Mouse (Mus musculus): ENCODE measurements around the gene St8sia1. TPM values are rescaled to one million over a fixed set of nuclear protein-coding genes. Genes with fewer than 3 reads are reported as not detected.
A peak's percentile ranks its signal among the peaks of the same experiment; 100 is the strongest.

The St8sia1 gene
- polyA plus RNA-seq, 1 experiment: not detected

DNA sequence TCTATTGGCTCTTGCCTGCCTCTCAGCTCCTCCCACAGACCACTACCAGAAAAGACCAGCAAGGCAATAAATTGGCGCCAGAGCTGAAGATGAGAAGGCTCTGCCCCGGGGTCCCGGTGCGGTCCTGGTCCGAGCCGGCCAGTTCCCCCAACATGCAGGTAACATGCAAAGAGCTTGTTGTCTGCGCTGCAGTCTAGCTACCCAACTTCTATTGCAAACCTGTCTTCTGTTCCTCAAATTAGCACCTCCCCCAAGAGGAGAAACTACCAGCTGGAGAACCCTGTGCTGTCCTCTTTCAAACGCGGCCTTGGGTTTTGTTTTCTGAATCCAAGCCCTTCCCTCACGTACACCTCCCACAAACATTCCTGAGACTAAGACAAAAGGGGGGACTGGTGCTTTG is 1.8 kb downstream of the St8sia1 start:
- no peak for TF ChIP-seq CTCF (IDR thresholded peaks at IDR 0.05; ENCODE audit: insufficient read depth, low read depth, low read length)
- no peak for TF ChIP-seq POLR2A (IDR thresholded peaks at IDR 0.05; ENCODE audit: insufficient read depth, low read depth, low read length)
- WGBS: 70% methylated on average over 10 of the region's 10 CpGs
- Histone ChIP-seq H3K4me1 (ENCODE audit: control insufficient read depth, insufficient read depth, low read length) (peaks cover 11% of the 10 kb centered on the region), H3K4me3 (ENCODE audit: insufficient read depth, low read depth, low read length) (peak overlapping the region; percentile 16), H3K27ac (ENCODE audit: insufficient read depth, low read depth, low read length) (no peak overlapping the region)

DNA sequence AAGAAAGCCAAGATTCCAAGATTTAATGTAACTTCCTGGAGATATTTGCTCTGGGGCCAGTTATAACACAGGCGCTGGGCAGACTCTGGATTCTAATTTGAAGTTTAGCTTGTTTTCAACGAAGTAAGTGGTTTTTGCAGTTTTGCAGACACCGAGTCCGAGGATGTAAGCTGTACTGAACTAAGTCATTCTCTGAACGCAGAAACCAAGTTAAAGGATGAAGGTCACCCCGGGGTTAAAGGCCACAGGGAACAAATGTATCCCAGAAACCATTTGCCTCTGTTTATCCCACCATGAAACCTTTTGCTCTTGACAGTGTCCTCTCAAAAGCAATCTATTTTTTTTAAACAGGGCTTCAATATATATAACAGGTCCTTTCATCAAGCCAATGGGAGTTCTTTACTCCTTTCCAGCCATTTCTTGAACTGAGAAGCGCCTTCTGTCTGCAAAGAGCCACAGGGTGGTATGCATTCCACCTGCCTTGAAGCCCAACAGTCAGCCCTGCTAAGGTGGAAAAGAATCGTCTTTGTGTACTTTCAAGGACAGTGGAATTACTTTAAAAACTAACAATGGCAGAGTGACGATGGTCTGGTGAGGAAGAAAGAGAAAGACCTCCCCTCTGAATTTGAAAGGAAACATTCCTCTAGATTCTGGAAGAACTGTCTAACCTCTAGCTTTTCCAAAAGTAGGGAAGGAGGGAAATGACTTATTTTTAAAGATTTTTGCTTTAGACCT is 2.4 kb downstream of the St8sia1 start:
- 77% methylated on average over 9 of the region's 9 CpGs for WGBS
- Histone ChIP-seq H3K4me3 (ENCODE audit: insufficient read depth, low read depth, low read length) (no peak overlapping the region), H3K27ac (ENCODE audit: insufficient read depth, low read depth, low read length) (no peak overlapping the region), H3K4me1 (ENCODE audit: control insufficient read depth, insufficient read depth, low read length) (peaks cover 11% of the 10 kb centered on the region)
- no peak for TF ChIP-seq CTCF (IDR thresholded peaks at IDR 0.05; ENCODE audit: insufficient read depth, low read depth, low read length)

DNA sequence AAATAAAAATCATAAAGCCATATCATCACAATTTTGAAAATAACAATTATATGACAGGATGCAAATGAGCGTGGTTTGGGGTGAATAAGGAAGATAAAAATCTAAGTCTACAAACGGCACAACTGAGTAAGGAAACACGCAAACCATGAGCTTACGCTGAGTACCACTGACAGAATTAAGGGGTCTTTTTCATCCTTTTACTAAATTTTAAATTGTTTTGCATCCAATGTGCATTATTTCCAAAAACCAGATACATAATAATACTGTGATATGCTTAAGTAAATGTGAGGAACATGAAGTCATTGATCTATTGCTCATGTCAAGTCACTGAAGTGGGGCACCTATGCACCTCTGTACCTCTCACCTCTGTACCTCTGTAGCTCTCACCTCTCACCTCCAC is 7.7 kb downstream of the St8sia1 start:
- Histone ChIP-seq H3K4me3 (ENCODE audit: insufficient read depth, low read depth, low read length) (no peak overlapping the region), H3K27ac (ENCODE audit: insufficient read depth, low read depth, low read length) (no peak overlapping the region), H3K4me1 (ENCODE audit: control insufficient read depth, insufficient read depth, low read length) (no peaks in the 10 kb centered on the region)
- TF ChIP-seq CTCF (IDR thresholded peaks at IDR 0.05; ENCODE audit: insufficient read depth, low read depth, low read length) (no peak), POLR2A (IDR thresholded peaks at IDR 0.05; ENCODE audit: insufficient read depth, low read depth, low read length) (no peak)
- WGBS: 94% methylated on average over 4 of the region's 4 CpGs

DNA sequence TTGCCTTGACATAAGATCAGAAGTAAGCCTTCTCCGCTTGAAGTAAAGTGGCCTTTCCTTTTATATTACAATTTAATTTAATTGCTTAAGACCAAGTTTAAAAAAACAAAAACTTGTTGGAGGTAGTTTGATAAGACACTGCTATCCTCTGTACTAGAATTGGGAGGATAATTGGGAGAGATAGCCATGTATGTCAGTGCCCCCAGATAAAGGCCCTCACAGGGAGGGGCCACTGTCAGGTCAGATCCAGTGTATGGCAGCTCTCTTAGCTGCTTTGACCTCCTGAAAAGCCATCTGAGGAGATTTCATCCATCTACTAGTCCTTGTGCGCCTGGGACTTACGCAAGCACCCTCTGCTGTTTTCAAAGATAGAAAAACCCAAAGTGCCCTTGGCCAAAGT is 9.0 kb downstream of the St8sia1 start:
- Histone ChIP-seq H3K4me3 (ENCODE audit: insufficient read depth, low read depth, low read length) (no peak overlapping the region), H3K4me1 (ENCODE audit: control insufficient read depth, insufficient read depth, low read length) (no peaks in the 10 kb centered on the region), H3K27ac (ENCODE audit: insufficient read depth, low read depth, low read length) (no peak overlapping the region)
- over 99% methylated on average over 3 of the region's 3 CpGs for WGBS
- TF ChIP-seq POLR2A (IDR thresholded peaks at IDR 0.05; ENCODE audit: insufficient read depth, low read depth, low read length) (no peak), CTCF (IDR thresholded peaks at IDR 0.05; ENCODE audit: insufficient read depth, low read depth, low read length) (no peak)

DNA sequence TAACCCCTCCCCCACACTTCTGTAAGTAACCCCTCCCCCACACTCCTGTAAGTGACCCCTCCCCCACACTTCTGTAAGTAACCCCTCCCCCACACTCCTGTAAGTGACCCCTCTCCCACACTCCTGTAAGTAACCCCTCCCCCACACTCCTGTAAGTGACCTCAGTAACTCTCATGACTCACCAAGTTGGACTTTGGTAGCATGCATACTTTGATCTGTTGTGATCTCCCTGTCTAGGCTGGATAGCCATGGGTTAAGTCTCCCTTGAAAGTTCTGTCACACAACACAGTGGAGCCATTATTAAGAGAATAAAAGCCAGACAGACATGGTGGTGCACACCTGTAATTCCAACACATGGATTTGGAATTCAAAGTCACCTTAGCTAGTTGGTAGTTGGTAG is 11.1 kb downstream of the St8sia1 start:
- TF ChIP-seq POLR2A (IDR thresholded peaks at IDR 0.05; ENCODE audit: insufficient read depth, low read depth, low read length) (no peak), CTCF (IDR thresholded peaks at IDR 0.05; ENCODE audit: insufficient read depth, low read depth, low read length) (no peak)
- no peak overlapping the region for H3K27ac ChIP-seq (ENCODE audit: insufficient read depth, low read depth, low read length)
- H3K4me3 ChIP-seq (ENCODE audit: insufficient read depth, low read depth, low read length): no peak overlapping the region
- peaks cover 9% of the 10 kb centered on the region for H3K4me1 ChIP-seq (ENCODE audit: control insufficient read depth, insufficient read depth, low read length)

DNA sequence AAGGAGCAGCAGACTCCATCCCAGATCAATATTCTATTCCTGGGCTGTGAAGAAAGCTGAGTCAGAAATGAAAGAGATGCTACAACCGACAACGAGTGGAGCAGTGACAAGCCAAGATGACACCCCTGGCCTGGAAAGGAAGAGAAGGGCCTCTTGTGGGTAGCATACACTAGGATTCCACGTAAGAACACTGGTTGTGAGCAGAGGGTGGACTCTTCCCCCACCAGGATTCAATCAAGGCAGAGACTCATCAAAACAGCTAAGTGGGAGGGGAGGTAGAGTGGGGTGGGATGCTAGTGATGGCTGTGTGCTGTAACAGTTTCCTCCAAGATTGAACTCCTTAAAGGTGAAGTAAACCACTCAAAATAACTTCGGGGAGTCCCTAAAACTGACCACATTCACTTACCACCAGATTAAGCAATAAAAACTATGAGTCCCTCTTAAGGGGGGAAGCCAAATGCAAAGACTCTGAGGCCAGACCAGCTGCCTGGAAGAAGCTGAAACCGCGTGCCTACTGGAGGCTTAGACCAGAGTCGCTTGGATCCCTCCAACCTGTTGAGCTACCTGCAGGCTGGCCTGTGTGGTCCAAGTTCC is 11.8 kb downstream of the St8sia1 start:
- Histone ChIP-seq H3K27ac (ENCODE audit: insufficient read depth, low read depth, low read length) (no peak overlapping the region), H3K4me1 (ENCODE audit: control insufficient read depth, insufficient read depth, low read length) (peaks cover 9% of the 10 kb centered on the region), H3K4me3 (ENCODE audit: insufficient read depth, low read depth, low read length) (no peak overlapping the region)
- 92% methylated on average over 7 of the region's 7 CpGs for WGBS
- TF ChIP-seq POLR2A (IDR thresholded peaks at IDR 0.05; ENCODE audit: insufficient read depth, low read depth, low read length) (no peak), CTCF (IDR thresholded peaks at IDR 0.05; ENCODE audit: insufficient read depth, low read depth, low read length) (no peak)

DNA sequence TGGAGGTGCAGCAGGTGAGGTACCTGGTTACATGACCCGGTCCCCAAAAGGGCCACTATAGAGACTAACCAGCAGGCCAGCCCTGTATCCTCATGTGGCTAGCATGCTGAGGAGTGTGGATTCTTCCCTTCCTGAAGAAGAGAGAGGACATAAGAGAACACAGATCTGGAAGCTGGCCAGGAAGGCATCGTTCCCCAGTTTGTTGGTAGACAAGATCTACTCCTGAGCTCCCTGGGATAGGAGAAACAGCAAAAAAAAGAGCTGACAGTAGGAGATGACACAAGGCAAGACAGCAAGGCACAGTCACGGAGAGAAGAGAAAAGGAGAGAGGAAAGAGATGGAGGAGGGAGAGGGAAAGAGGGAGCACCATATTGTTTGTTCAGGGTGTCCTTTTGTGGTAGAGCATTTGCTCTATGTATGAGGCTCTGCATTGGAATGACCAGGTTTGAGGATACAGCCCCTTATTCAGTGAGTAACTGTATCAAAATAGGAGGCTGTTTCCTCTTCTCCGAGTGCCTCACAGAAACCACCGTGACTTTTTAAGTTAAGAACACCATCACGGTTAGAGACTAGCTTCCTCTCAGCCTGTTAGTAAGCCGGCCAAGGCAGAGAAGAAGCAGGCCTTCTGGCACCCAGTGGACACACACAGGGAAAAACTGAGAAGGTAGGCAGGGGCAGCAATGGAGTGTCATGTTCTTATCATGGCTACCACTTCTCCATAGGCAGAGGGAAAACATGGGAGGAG is 12.5 kb downstream of the St8sia1 start:
- WGBS: 79% methylated on average over 7 of the region's 7 CpGs
- TF ChIP-seq POLR2A (IDR thresholded peaks at IDR 0.05; ENCODE audit: insufficient read depth, low read depth, low read length): no peak
- TF ChIP-seq CTCF (IDR thresholded peaks at IDR 0.05; ENCODE audit: insufficient read depth, low read depth, low read length): no peak
- Histone ChIP-seq H3K4me1 (ENCODE audit: control insufficient read depth, insufficient read depth, low read length) (peaks cover 9% of the 10 kb centered on the region), H3K27ac (ENCODE audit: insufficient read depth, low read depth, low read length) (no peak overlapping the region), H3K4me3 (ENCODE audit: insufficient read depth, low read depth, low read length) (no peak overlapping the region)

DNA sequence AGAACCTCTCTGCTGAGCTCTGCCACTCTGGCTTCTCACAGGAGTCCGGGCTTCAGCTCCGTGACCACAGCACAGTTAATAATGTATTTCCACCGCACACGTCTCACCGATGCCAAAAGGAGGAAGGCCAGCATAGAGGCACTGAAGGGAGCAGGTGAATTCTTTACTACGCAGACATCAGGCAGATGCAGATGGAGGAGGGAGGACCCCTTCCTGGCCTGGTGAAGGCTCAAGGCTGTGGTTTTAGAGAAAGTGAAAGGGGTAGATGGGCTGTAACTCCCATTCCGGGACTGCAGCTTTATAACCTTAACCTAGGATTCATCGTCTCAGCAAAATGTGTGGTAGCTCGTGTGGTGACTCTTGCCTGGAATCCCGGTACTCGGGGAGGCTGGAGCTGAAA is 13.9 kb downstream of the St8sia1 start:
- H3K27ac ChIP-seq (ENCODE audit: insufficient read depth, low read depth, low read length): no peak overlapping the region
- H3K4me1 ChIP-seq (ENCODE audit: control insufficient read depth, insufficient read depth, low read length): peaks cover 12% of the 10 kb centered on the region
- 76% methylated on average over 11 of the region's 11 CpGs for WGBS
- H3K4me3 ChIP-seq (ENCODE audit: insufficient read depth, low read depth, low read length): no peak overlapping the region
- no peak for TF ChIP-seq CTCF (IDR thresholded peaks at IDR 0.05; ENCODE audit: insufficient read depth, low read depth, low read length)
- no peak for TF ChIP-seq POLR2A (IDR thresholded peaks at IDR 0.05; ENCODE audit: insufficient read depth, low read depth, low read length)

DNA sequence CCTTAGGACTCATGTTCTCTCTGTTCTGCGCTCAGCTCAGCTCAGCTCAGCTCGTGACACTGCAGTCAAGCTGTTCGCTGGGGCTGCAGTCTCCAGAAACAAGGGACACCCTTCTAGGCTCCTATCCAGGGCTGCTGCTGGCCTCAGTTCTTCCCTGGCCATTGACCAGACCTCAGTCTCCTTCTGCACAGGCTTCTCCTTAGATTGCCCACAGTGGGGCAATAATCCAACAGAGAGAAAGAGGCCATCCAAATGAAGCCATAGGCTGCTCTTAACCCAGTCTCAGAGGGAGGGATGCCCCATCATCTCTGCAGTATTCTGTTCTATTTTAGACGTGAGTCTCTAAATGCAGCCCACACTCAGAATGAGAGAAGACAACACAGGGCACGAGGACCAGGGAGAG is 15.3 kb downstream of the St8sia1 start:
- TF ChIP-seq POLR2A (IDR thresholded peaks at IDR 0.05; ENCODE audit: insufficient read depth, low read depth, low read length) (no peak), CTCF (IDR thresholded peaks at IDR 0.05; ENCODE audit: insufficient read depth, low read depth, low read length) (no peak)
- Histone ChIP-seq H3K27ac (ENCODE audit: insufficient read depth, low read depth, low read length) (peak overlapping the region; percentile 41), H3K4me1 (ENCODE audit: control insufficient read depth, insufficient read depth, low read length) (peaks cover 12% of the 10 kb centered on the region), H3K4me3 (ENCODE audit: insufficient read depth, low read depth, low read length) (no peak overlapping the region)
- WGBS: 39% methylated on average over 5 of the region's 5 CpGs

Data from olfactory bulb, adult 2 months (tissue).